Mouse (Mus musculus) lung, postnatal 0 days (tissue): Measurements from ENCODE around the gene Gucy2e.

Source experiments
- CTCF ChIP-seq: IDR thresholded peaks from 2 replicates; pipeline ENCODE4 v1.5.1; 2016; ENCODE audit warnings: antibody characterized with exemption, mild to moderate bottlenecking
- EP300 ChIP-seq: IDR thresholded peaks from 2 replicates; pipeline ENCODE4 v1.6.1; 2016; ENCODE audit warnings: antibody characterized with exemption, mild to moderate bottlenecking, control low read depth

- TF ChIP-seq CTCF (peak; percentile 64), EP300 (0 out of 2 replicates have a peak, but pooled peaks have one; percentile 28)
Measured at GRCm38 (mm10) chr11:69257807-69258206, 21.0 kb upstream of the Gucy2e start.
